Mouse (Mus musculus): ENCODE results near the gene Usp26.

Usp26 gene

GRCm38 (mm10) chrX:51801133-51801532 is at the start of gene Usp26:
Usp26 (minus strand) TSS chrX:51801233.
- no peak for DNase-seq

GRCm38 (mm10) chrX:51814466-51815247 is 13.6 kb upstream of the Usp26 start:
- no peak for DNase-seq

- no peak for DNase-seq
These were observed 33.6 kb downstream of the Usp26 start for GRCm38 (mm10) chrX:51767457-51767856.

- no peak for DNase-seq
These were observed 64.6 kb downstream of the Usp26 start for GRCm38 (mm10) chrX:51736450-51736849.

GRCm38 (mm10) chrX:51714086-51714745 is 86.8 kb downstream of the Usp26 start:
- no peak for DNase-seq

GRCm38 (mm10) chrX:51712996-51713395 is 88.0 kb downstream of the Usp26 start:
- no peak for DNase-seq
